Mouse (Mus musculus): ENCODE data around the gene Papss2. TPM values are rescaled to one million over a fixed set of nuclear protein-coding genes. Genes with fewer than 3 reads are reported as not detected.

Gene Papss2
- polyA plus RNA-seq, 1 experiment from 2014 or later = 2.9 TPM

DNA sequence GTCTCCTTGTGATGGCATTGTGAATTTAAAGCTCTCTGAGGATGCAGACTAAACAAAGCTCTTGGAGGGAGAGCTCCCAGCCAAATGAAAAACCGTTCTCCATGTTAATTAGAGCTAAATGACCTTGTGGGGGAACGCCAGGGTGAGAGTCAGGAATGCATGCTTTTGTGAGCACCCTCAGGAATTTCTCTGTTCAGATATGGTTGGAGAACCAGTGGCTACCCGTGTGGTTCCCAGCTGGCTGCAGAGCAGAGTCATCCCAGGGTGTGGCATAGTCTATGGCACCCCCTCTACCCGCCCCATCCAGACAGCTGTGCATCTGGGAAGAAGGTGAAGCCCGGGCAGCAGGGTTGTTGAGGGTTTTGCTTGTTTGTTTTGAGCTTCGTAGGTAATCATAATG is 7.9 kb upstream of the Papss2 start:
- no peaks in the 10 kb centered on the region for H3K27me3 ChIP-seq (replicated peaks; ENCODE audit: insufficient read depth, low read length)
- ATAC-seq (no peak), DNase-seq (ENCODE audit: low spot score) (no peak)
- 52% methylated on average over 6 of the region's 6 CpGs for WGBS
- H3K9me3 ChIP-seq (ENCODE audit: low read length) = no peaks in the 10 kb centered on the region
- no peak overlapping the region for H3K4me3 ChIP-seq (ENCODE audit: low read depth, low read length)
- H3K27ac ChIP-seq (ENCODE audit: low read length) = no peak overlapping the region
- H3K4me2 ChIP-seq (replicated peaks; ENCODE audit: low read depth, low read length) = no peak overlapping the region
- no peak overlapping the region for H3K9ac ChIP-seq (replicated peaks; ENCODE audit: low read depth)
- no peaks in the 10 kb centered on the region for H3K36me3 ChIP-seq (ENCODE audit: insufficient read depth, low read length)
- TF ChIP-seq EP300 (IDR thresholded peaks at IDR 0.05) (no peak), CTCF (IDR thresholded peaks at IDR 0.05) (no peak)
- H3K4me1 ChIP-seq (ENCODE audit: insufficient read depth, low read depth, low read length) = no peaks in the 10 kb centered on the region

DNA sequence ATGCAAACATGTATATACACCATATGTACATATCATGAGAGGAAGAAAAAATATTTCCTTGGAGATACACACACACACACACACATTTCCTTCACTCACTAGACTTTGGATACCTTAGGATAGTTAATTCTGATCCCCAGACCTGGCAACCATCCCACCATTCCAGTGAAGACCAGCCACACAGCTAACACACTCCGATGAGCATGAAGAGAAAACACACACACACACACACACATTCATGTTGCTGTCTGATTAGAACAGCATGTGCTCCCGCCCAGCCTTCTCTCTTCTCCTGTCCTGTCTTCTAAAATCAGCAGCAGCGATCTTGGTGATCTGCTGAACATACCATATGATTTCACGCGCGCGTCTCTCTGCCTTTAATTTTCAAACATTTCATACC is 2.8 kb upstream of the Papss2 start:
- Histone ChIP-seq H3K9me3 (ENCODE audit: low read length) (no peaks in the 10 kb centered on the region), H3K9ac (replicated peaks; ENCODE audit: low read depth) (no peak overlapping the region), H3K4me1 (ENCODE audit: insufficient read depth, low read depth, low read length) (no peaks in the 10 kb centered on the region), H3K27ac (ENCODE audit: low read length) (no peak overlapping the region), H3K27me3 (replicated peaks; ENCODE audit: insufficient read depth, low read length) (no peaks in the 10 kb centered on the region), H3K36me3 (ENCODE audit: insufficient read depth, low read length) (no peaks in the 10 kb centered on the region), H3K4me2 (replicated peaks; ENCODE audit: low read depth, low read length) (no peak overlapping the region), H3K4me3 (ENCODE audit: low read depth, low read length) (no peak overlapping the region)
- no peak for TF ChIP-seq EP300 (IDR thresholded peaks at IDR 0.05)
- TF ChIP-seq CTCF (IDR thresholded peaks at IDR 0.05) = no peak
- WGBS = 88% methylated on average over 7 of the region's 7 CpGs
- DNase-seq (ENCODE audit: low spot score) = no peak
- no peak for ATAC-seq

DNA sequence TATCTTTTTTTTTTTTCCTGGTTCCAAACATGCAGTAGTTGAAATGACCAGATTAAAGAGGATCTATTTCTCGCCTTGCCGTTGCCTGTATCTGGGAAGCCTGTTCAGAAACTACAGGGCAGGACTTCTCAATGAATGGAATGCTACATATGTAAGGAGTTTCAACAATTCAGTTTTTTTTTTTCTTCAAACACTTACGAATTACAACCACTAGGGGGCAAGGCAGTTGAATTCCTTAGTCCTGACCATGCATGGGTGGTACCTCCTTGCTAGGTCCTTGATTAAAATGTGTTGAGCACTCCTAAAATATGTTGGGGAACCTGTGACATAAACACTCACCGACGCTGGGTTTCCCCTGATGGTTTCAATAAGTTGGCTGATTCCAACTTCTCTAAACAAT is 1.7 kb upstream of the Papss2 start:
- no peaks in the 10 kb centered on the region for H3K36me3 ChIP-seq (ENCODE audit: insufficient read depth, low read length)
- TF ChIP-seq EP300 (IDR thresholded peaks at IDR 0.05) (peak; percentile 86), CTCF (IDR thresholded peaks at IDR 0.05) (peak; percentile 60)
- H3K9ac ChIP-seq (replicated peaks; ENCODE audit: low read depth) = no peak overlapping the region
- no peaks in the 10 kb centered on the region for H3K27me3 ChIP-seq (replicated peaks; ENCODE audit: insufficient read depth, low read length)
- no peak overlapping the region for H3K4me3 ChIP-seq (ENCODE audit: low read depth, low read length)
- H3K4me2 ChIP-seq (replicated peaks; ENCODE audit: low read depth, low read length) = no peak overlapping the region
- WGBS = 61% methylated on average over 5 of the region's 5 CpGs
- DNase-seq (ENCODE audit: low spot score) (peak; percentile 24), ATAC-seq (peak; percentile 39)
- H3K4me1 ChIP-seq (ENCODE audit: insufficient read depth, low read depth, low read length) = no peaks in the 10 kb centered on the region
- H3K27ac ChIP-seq (ENCODE audit: low read length) = no peak overlapping the region
- no peaks in the 10 kb centered on the region for H3K9me3 ChIP-seq (ENCODE audit: low read length)

DNA sequence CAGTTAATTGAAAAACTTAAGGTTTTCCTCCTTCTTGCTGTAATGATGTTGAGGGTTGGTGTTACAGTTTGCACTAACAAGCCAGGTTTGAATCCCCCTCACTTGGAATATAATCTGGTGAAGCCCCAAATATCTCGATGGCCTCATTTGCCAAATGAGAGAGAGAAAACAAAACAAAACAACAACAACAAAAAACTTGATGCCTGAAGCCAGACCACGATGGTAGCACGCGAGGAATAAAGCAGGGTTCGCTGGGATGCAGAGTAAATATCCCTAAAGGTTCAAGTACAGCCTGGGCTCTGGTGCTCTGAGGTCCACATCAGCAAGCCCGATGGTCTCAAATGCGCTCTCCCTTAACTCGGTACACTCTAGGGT is 472 bp upstream of the Papss2 start:
- DNase-seq (ENCODE audit: low spot score) (no peak), ATAC-seq (no peak; the same call in 1 of the 2 replicates)
- Histone ChIP-seq H3K27me3 (replicated peaks; ENCODE audit: insufficient read depth, low read length) (no peaks in the 10 kb centered on the region), H3K4me1 (ENCODE audit: insufficient read depth, low read depth, low read length) (no peaks in the 10 kb centered on the region), H3K4me2 (replicated peaks; ENCODE audit: low read depth, low read length) (peak overlapping the region; percentile 88), H3K9me3 (ENCODE audit: low read length) (no peaks in the 10 kb centered on the region), H3K27ac (ENCODE audit: low read length) (no peak overlapping the region), H3K4me3 (ENCODE audit: low read depth, low read length) (peak overlapping the region; percentile 53), H3K9ac (replicated peaks; ENCODE audit: low read depth) (0 out of 2 replicates have a peak overlapping the region, but pooled peaks have one; percentile 50), H3K36me3 (ENCODE audit: insufficient read depth, low read length) (no peaks in the 10 kb centered on the region)
- WGBS = 17% methylated on average over 8 of the region's 8 CpGs
- TF ChIP-seq EP300 (IDR thresholded peaks at IDR 0.05) = no peak

DNA sequence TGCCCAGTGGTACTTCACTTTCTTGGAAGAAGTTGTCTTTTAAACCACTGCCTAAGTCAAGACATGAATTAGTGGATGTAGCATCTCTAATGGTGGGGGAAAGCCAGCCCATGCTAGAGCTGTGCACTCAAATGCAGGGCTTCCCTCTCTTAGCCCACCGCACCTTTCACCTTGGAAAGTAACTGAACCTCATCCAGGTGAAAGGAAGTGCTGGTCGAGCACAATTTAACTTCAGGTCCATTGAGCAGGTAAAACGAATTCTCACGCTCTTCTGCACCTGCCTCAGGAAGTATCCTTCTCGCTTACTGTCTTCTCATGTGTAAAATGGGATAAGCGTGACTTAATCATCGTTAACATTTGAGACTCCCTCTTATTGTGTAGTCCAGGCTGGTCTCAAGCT is 3.4 kb downstream of the Papss2 start:
- 77% methylated on average over 7 of the region's 7 CpGs for WGBS
- ATAC-seq (no peak), DNase-seq (ENCODE audit: low spot score) (no peak)
- Histone ChIP-seq H3K9me3 (ENCODE audit: low read length) (no peaks in the 10 kb centered on the region), H3K27ac (ENCODE audit: low read length) (no peak overlapping the region), H3K27me3 (replicated peaks; ENCODE audit: insufficient read depth, low read length) (no peaks in the 10 kb centered on the region), H3K4me2 (replicated peaks; ENCODE audit: low read depth, low read length) (no peak overlapping the region), H3K4me1 (ENCODE audit: insufficient read depth, low read depth, low read length) (no peaks in the 10 kb centered on the region), H3K4me3 (ENCODE audit: low read depth, low read length) (no peak overlapping the region), H3K36me3 (ENCODE audit: insufficient read depth, low read length) (no peaks in the 10 kb centered on the region), H3K9ac (replicated peaks; ENCODE audit: low read depth) (no peak overlapping the region)
- TF ChIP-seq CTCF (IDR thresholded peaks at IDR 0.05) (no peak), EP300 (IDR thresholded peaks at IDR 0.05) (no peak)

DNA sequence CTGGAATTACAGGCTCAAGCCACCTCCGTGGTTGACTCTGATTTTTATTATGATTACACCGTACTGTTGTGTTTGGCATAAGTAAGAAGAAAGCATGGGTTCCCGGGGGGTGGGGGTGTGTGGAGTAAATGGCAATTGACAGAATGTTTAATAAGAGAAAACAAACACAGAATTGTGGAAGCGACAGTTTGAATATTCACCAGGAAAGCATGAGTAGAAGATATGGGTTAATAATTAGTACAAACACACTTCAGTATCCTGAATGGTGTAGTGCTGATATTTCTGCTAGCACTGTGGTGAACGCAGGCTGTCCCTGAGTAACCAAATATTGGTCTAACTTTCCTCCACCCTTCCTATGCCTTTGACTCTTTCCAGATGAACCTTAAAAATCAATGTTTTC is 3.8 kb downstream of the Papss2 start:
- Histone ChIP-seq H3K4me3 (ENCODE audit: low read depth, low read length) (no peak overlapping the region), H3K9ac (replicated peaks; ENCODE audit: low read depth) (no peak overlapping the region), H3K27ac (ENCODE audit: low read length) (no peak overlapping the region), H3K9me3 (ENCODE audit: low read length) (no peaks in the 10 kb centered on the region), H3K4me1 (ENCODE audit: insufficient read depth, low read depth, low read length) (no peaks in the 10 kb centered on the region), H3K36me3 (ENCODE audit: insufficient read depth, low read length) (no peaks in the 10 kb centered on the region), H3K27me3 (replicated peaks; ENCODE audit: insufficient read depth, low read length) (no peaks in the 10 kb centered on the region), H3K4me2 (replicated peaks; ENCODE audit: low read depth, low read length) (no peak overlapping the region)
- WGBS = 54% methylated on average over 5 of the region's 5 CpGs
- ATAC-seq (no peak), DNase-seq (ENCODE audit: low spot score) (no peak)
- no peak for TF ChIP-seq CTCF (IDR thresholded peaks at IDR 0.05)
- TF ChIP-seq EP300 (IDR thresholded peaks at IDR 0.05) = no peak
